7 mouse cellular contexts compared by ENCODE assay signal in genomic region chr17:64599916-64600315, GRCm38 (mm10). TPM values are rescaled to one million over a fixed set of nuclear protein-coding genes. Genes with fewer than 3 reads are reported as not detected.
DNase-seq lines count a peak whose midpoint lies in the region; ATAC-seq lines count a peak whose summit lies in the region.

No protein-coding gene starts in this region.

- peaks cover 24% of the 10 kb centered on the region for H3K4me1 ChIP-seq in heart, embryonic 15.5 days (replicated peaks)
- peaks cover 40% of the 10 kb centered on the region for H3K4me1 ChIP-seq in limb, embryonic 10.5 days
- peaks cover 37% of the 10 kb centered on the region for H3K4me1 ChIP-seq in midbrain, embryonic 13.5 days (replicated peaks)

- H3K36me3 ChIP-seq in heart, embryonic 15.5 days = no peaks in the 10 kb centered on the region
- H3K36me3 ChIP-seq in limb, embryonic 10.5 days = no peaks in the 10 kb centered on the region
- H3K36me3 ChIP-seq in midbrain, embryonic 13.5 days = no peaks in the 10 kb centered on the region

- peak overlapping the region; percentile 91 for H3K27ac ChIP-seq in heart, embryonic 15.5 days
- H3K27ac ChIP-seq in limb, embryonic 10.5 days = peak overlapping the region; percentile 96; the same call in 1 of the 2 replicates
- H3K27ac ChIP-seq in midbrain, embryonic 13.5 days = peak overlapping the region; percentile 92

- peak overlapping the region; percentile 46 for H3K9ac ChIP-seq in heart, embryonic 15.5 days
- peak overlapping the region; percentile 92 for H3K9ac ChIP-seq in midbrain, embryonic 13.5 days (replicated peaks)

- peak overlapping the region; percentile 86 for H3K4me2 ChIP-seq in heart, embryonic 15.5 days
- H3K4me2 ChIP-seq in midbrain, embryonic 13.5 days (replicated peaks) = peak overlapping the region; percentile 94

- no peak for ATAC-seq in heart, embryonic 15.5 days (replicated peaks; ENCODE audit: insufficient number of reproducible peaks, insufficient read depth, low FRiP score, low read depth)
- no peak for ATAC-seq in midbrain, embryonic 13.5 days

- H3K4me3 ChIP-seq in heart, embryonic 15.5 days = peak overlapping the region; percentile 87
- peak overlapping the region; percentile 90 for H3K4me3 ChIP-seq in limb, embryonic 10.5 days
- H3K4me3 ChIP-seq in midbrain, embryonic 13.5 days (replicated peaks) = peak overlapping the region; percentile 90

- no peaks in the 10 kb centered on the region for H3K9me3 ChIP-seq in heart, embryonic 15.5 days (replicated peaks)
- no peaks in the 10 kb centered on the region for H3K9me3 ChIP-seq in limb, embryonic 10.5 days (replicated peaks)
- H3K9me3 ChIP-seq in midbrain, embryonic 13.5 days = no peaks in the 10 kb centered on the region

- H3K27me3 ChIP-seq in heart, embryonic 15.5 days = no peaks in the 10 kb centered on the region
- H3K27me3 ChIP-seq in limb, embryonic 10.5 days (ENCODE audit: low read depth, poor library complexity, severe bottlenecking) = no peaks in the 10 kb centered on the region
- no peaks in the 10 kb centered on the region for H3K27me3 ChIP-seq in midbrain, embryonic 13.5 days

- WGBS in heart, embryonic 15.5 days = 25% methylated on average over 4 of the region's 4 CpGs
- 37% methylated on average over 4 of the region's 4 CpGs for WGBS in limb, embryonic 10.5 days
- 34% methylated on average over 4 of the region's 4 CpGs for WGBS in midbrain, embryonic 13.5 days

- DNase-seq in right cerebral cortex, adult 18-20 months = peak; percentile 62
- DNase-seq in right cerebral cortex, postnatal 14 days = no peak
- DNase-seq in cerebellum, adult 9-11 months = peak; percentile 47
- DNase-seq in limb, embryonic 10.5 days (ENCODE audit: low spot score) = no peak
- DNase-seq in adrenal gland, postnatal 25 days = no peak

RNA-seq across cellular contexts. Expression of gene Man2a1, which starts 0.6 kb away (rescaled TPM):
- 5.1 and 7.7 TPM in 2 replicates for polyA plus RNA-seq in heart, embryonic 15.5 days (2015; fragmentation: Nextera tagmentation; extraction: Ambion mirVana)
- 5.1 and 5.7 TPM in 2 replicates for polyA plus RNA-seq in limb, embryonic 10.5 days (2016; fragmentation: Nextera tagmentation; extraction: Ambion mirVana)
- 5.7 and 6.2 TPM in 2 replicates for polyA plus RNA-seq in midbrain, embryonic 13.5 days (2015; fragmentation: Nextera tagmentation; extraction: Ambion mirVana)
- 176 and 192 TPM in 2 replicates for total RNA-seq in adrenal gland, postnatal 25 days (2021)

Comparison
In these comparisons a context has a peak if more than half of its experiments do, and no peak if none do; other contexts are left out.
1. DNase-seq: peak in right cerebral cortex, adult 18-20 months (single experiment) and cerebellum, adult 9-11 months (single experiment); none in right cerebral cortex, postnatal 14 days (single experiment), limb, embryonic 10.5 days (single experiment) and adrenal gland, postnatal 25 days (single experiment).
2. Peak in every context shown above with its lines, with median percentiles within 50 percentile points of each other: H3K27ac ChIP-seq and H3K4me3 ChIP-seq.